Mouse (Mus musculus) neural tube, embryonic 10.5 days (tissue): Measurements from ENCODE around the gene Dpp6.
A peak's percentile ranks its signal among the peaks of the same experiment; 100 is the strongest.

Experiments used
- DNase-seq: peaks from one replicate; pipeline ENCODE4 v3.0.0-alpha.2; 2017; ENCODE audit warnings: low spot score; ENCODE audit errors: extremely low spot score

Gene Dpp6

DNA sequence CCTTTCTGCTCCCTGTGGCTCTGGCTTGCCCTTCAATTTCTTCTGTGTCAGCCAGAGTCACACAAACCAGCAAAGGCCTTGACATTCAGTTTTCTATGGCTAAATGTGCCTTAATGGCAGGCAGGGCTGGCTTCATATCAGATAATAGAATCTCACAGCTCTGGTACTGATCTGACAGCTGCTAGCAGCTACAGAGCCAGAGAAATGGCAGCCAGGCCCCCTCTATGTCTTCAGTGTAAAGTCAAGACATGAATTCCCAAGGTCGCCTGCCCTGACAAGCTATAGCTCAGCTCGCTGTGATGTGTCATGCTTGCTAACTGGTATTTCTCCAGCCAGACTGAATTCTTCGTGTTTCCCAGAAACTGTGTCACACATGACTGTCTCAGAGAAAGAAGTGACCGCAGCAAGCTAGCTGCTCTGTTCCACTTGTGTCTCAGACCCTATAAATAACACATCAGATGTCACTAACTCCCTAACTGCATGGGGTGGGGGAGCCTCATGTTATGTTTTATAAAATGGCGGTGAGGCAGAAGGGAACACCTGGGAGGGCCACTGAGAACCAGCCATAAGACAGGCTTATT, 915.4 kb downstream of the Dpp6 start:
- no peak for DNase-seq

DNA sequence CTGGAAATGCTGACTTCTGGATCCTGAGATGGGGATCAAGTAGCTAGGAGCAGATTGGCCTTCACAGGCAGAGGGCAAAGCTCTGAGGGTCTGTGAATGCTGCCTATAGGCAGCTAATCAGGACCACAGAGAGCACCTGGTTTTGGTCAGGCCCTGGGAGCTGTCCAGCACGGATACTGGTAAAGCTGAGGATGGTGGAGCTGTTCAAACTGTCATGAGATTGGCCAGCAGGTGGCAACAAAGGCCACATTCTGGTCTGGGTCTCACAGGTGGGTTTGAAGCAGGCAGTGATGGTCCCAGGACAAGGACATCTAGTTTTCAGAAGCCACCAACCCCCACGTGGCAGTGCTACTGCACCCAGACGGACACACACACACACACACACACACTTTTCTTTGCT, 920.2 kb downstream of the Dpp6 start:
- peak; percentile 71 for DNase-seq

- no peak for DNase-seq
These were observed 922.2 kb downstream of the Dpp6 start for GRCm38 (mm10) chr5:27739216-27739615.

GRCm38 (mm10) chr5:27744944-27745343, 927.9 kb downstream of the Dpp6 start:
- no peak for DNase-seq

DNA sequence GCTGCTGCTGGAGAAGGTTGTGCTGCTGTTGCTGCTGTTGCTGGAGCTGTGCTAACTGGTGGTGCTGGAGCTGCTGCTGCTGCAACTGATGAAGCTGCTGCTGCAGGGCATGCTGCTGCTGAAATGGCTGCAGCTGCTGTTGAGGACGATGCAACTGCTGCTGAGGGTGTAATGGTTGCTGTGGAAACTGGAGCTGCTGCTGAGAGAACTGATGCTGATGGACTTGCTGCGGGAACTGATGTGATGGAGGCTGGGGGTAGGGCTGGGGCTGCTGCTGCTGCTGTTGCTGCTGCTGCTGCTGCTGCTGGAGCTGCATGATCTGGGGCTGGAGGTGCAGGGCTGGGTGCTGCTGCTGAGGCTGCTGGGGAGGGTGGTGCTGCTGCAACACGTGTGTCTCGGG, 948.8 kb downstream of the Dpp6 start:
- no peak for DNase-seq

GRCm38 (mm10) chr5:27767948-27768347, 950.9 kb downstream of the Dpp6 start:
- no peak for DNase-seq
